Mouse (Mus musculus) megakaryocyte, embryonic 14.5 days (primary cell): ENCODE results near the gene Rorc.

Experiments used
- FLI1 ChIP-seq: IDR thresholded peaks from 2 replicates; pipeline ENCODE4 v1.6.1; 2012; ENCODE audit warnings: low read length, inconsistent platforms, mixed read lengths
- GATA1 ChIP-seq: IDR thresholded peaks from 3 replicates; pipeline ENCODE4 v1.6.1; 2012; ENCODE audit warnings: mixed read lengths, low read length, inconsistent platforms, borderline replicate concordance

DNA sequence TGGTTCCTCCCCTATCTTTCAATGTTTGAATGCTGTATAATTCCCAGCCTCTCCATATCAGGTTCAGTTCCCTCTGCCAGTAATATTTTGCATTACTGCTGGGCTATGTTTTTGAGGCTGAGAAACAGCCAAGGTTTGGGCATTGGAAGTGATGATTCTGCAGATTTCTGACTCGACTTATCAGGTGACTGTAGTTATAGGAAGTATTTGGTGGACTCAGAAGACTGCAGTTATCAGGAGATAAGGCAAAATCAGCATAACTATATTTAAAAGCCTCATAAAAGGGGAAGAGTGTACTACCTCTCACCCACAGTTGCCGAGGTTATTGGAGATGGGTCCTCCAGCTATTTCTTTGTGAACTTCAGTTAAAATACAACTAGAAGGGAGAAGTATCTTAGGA, 58.4 kb downstream of the Rorc start:
- TF ChIP-seq GATA1 (no peak), FLI1 (no peak)
